Mouse (Mus musculus) spleen, adult 2 months (tissue): ENCODE data around the gene Fam19a3. TPM values are rescaled to one million over a fixed set of nuclear protein-coding genes. Genes with fewer than 3 reads are reported as not detected.

Experiments used
- DNase-seq, 2 experiments: peaks; one replicate each; pipeline versions ENCODE4 v3.0.0 to v3.0.0-alpha.2; 2012 to 2021; ENCODE audit warnings: low spot score in 2 of 2, low read depth in 1 of 2
- H3K27ac ChIP-seq: fragments of 200-500 bp; 2 replicates; pipeline ENCODE4 v1.5.1; 2012; ENCODE audit warnings: low read length, inconsistent platforms; ENCODE audit not compliant: insufficient read depth
- H3K27me3 ChIP-seq: fragments of 200-500 bp; 2 replicates; pipeline ENCODE4 v1.6.1; 2012; ENCODE audit warnings: mild to moderate bottlenecking, moderate library complexity, low read length, inconsistent platforms; ENCODE audit not compliant: control insufficient read depth, insufficient read depth
- H3K36me3 ChIP-seq: fragments of 200-500 bp; 2 replicates; pipeline ENCODE4 v1.6.1; 2012; ENCODE audit warnings: mild to moderate bottlenecking, low read length, inconsistent platforms; ENCODE audit not compliant: control insufficient read depth, insufficient read depth
- H3K4me1 ChIP-seq: fragments of 200-500 bp; 2 replicates; pipeline ENCODE4 v1.6.1; 2011; ENCODE audit warnings: inconsistent platforms; ENCODE audit not compliant: control insufficient read depth, insufficient read depth, insufficient read length
- H3K4me3 ChIP-seq: fragments of 200-500 bp; 2 replicates; pipeline ENCODE4 v1.5.1; 2011; ENCODE audit warnings: mild to moderate bottlenecking, inconsistent platforms; ENCODE audit not compliant: insufficient read depth, insufficient read length; ENCODE audit errors: extremely low read depth
- CTCF ChIP-seq: fragments of 200-500 bp; IDR thresholded peaks from 2 replicates; pipeline ENCODE4 v1.5.1; 2011; ENCODE audit warnings: mild to moderate bottlenecking, inconsistent platforms; ENCODE audit not compliant: insufficient read depth, insufficient read length, insufficient replicate concordance; ENCODE audit errors: extremely low read depth
- POLR2A ChIP-seq: fragments of 200-500 bp; IDR thresholded peaks from 2 replicates; pipeline ENCODE4 v1.6.1; 2011; ENCODE audit warnings: low read depth, low read length, inconsistent platforms
- WGBS: fragments of 180-500 bp; shearing (Covaris S2); methylation state at CpG from one replicate; pipeline ENCODE4 v1.1.7; 2018; 5-methylcytosine and 5-hydroxymethylcytosine counted together
- polyA plus RNA-seq: library from polyadenylated mRNA; depleted of rRNA; stranded (reverse); fragments of >200 nt; gene quantifications from 2 replicates; pipeline ENCODE4 v1.2.3, GENCODE M21; 2012; rRNA removed

Gene Fam19a3
- polyA plus RNA-seq, 1 experiment, result 0.23 TPM

GRCm38 (mm10) chr3:104743161-104743560 is 38.5 kb downstream of the Fam19a3 start:
- Histone ChIP-seq H3K27ac (no peak overlapping the region), H3K36me3 (no peaks in the 10 kb centered on the region), H3K4me3 (no peak overlapping the region), H3K4me1 (no peaks in the 10 kb centered on the region), H3K27me3 (no peaks in the 10 kb centered on the region)
- no peak for TF ChIP-seq CTCF
- TF ChIP-seq POLR2A, result no peak
- no peak for DNase-seq
- WGBS, result 81% methylated on average over 1 of the region's 1 CpGs

- no peaks in the 10 kb centered on the region for H3K36me3 ChIP-seq
- TF ChIP-seq CTCF, result no peak
- TF ChIP-seq POLR2A, result no peak
- DNase-seq, result no peak
- no peak overlapping the region for H3K4me3 ChIP-seq
- no peaks in the 10 kb centered on the region for H3K27me3 ChIP-seq
- H3K4me1 ChIP-seq, result no peaks in the 10 kb centered on the region
- H3K27ac ChIP-seq, result no peak overlapping the region
- WGBS, result 89% methylated on average over 3 of the region's 3 CpGs
Observed at GRCm38 (mm10) chr3:104741954-104742353, 39.7 kb downstream of the Fam19a3 start.

DNA sequence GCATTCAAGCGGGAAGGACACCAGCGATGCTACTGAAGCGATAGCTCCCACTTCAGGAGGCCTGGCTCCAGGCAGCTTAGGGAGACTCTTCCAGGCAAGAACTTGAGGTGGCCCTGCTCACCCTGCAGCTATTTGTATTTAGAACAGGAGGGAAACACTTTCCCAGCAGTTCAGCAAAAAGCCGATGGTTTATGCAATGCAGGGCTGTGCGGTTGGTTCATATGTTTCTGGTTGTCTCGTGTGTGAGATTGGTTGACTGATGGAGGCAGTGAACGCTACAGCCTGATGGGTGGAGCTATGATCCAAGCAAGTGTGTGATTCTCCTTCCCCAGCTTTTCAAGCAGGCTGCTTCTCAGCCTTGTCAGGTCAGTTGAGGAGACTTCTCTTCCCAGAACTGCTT is 47.0 kb downstream of the Fam19a3 start:
- H3K36me3 ChIP-seq, result no peaks in the 10 kb centered on the region
- no peak overlapping the region for H3K4me3 ChIP-seq
- WGBS, result 74% methylated on average over 7 of the region's 7 CpGs
- no peaks in the 10 kb centered on the region for H3K4me1 ChIP-seq
- no peak for DNase-seq
- TF ChIP-seq POLR2A (no peak), CTCF (no peak)
- H3K27ac ChIP-seq, result no peak overlapping the region
- no peaks in the 10 kb centered on the region for H3K27me3 ChIP-seq

DNA sequence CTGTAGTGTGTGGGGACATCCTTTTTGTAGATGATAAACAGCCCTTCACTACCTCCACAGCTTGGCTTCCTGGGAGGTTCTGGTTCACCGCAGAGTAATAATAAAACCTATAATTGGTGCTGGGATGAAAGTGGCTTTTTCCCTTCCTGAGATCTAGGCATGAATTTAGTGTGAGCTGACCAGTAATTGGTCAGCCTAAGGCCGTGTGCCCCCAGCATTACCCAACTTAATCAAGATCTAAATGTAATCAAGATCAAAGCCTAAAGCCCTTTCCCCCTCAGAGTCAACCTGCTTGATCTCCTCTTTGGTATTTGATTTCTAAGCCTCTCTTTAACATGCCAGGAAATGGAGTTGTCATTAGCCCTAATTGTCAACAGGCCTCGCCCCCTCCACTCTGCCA is 48.7 kb downstream of the Fam19a3 start:
- TF ChIP-seq POLR2A (no peak), CTCF (no peak)
- Histone ChIP-seq H3K4me1 (no peaks in the 10 kb centered on the region), H3K27me3 (no peaks in the 10 kb centered on the region), H3K27ac (no peak overlapping the region), H3K4me3 (no peak overlapping the region), H3K36me3 (no peaks in the 10 kb centered on the region)
- 83% methylated on average over 3 of the region's 3 CpGs for WGBS
- no peak for DNase-seq

- H3K27me3 ChIP-seq, result no peaks in the 10 kb centered on the region
- 45% methylated on average over 6 of the region's 6 CpGs for WGBS
- TF ChIP-seq CTCF (no peak), POLR2A (no peak)
Observed at GRCm38 (mm10) chr3:104729270-104729839, 52.3 kb downstream of the Fam19a3 start.

More at GRCm38 (mm10) chr3:104729270-104729839, 52.3 kb downstream of the Fam19a3 start:
- no peak for DNase-seq
- Histone ChIP-seq H3K27ac (no peak overlapping the region), H3K4me1 (no peaks in the 10 kb centered on the region), H3K4me3 (no peak overlapping the region), H3K36me3 (no peaks in the 10 kb centered on the region)

Other genes starting within 250 kb of the Fam19a3 start
- gene Slc16a1, start 143.2 kb downstream of the Fam19a3 start, polyA plus RNA-seq, result 27.1 and 30.2 TPM in 2 replicates
- 13.1 and 15.8 TPM in 2 replicates for gene Ppm1j, start 784 bp downstream of the Fam19a3 start, polyA plus RNA-seq
- 15.1 and 18.0 TPM in 2 replicates for gene Rhoc, start 6.5 kb upstream of the Fam19a3 start, polyA plus RNA-seq
- gene Mov10, start 36.7 kb upstream of the Fam19a3 start, polyA plus RNA-seq, result 13.5 and 15.1 TPM in 2 replicates
- 4.5 and 5.3 TPM in 2 replicates for gene St7l, start 82.2 kb upstream of the Fam19a3 start, polyA plus RNA-seq
- gene Capza1, start 82.7 kb upstream of the Fam19a3 start, polyA plus RNA-seq, result 26.4 and 29.6 TPM in 2 replicates
- gene Wnt2b, start 180.1 kb upstream of the Fam19a3 start, polyA plus RNA-seq, result 0.25 and 0.69 TPM in 2 replicates